19 mouse cellular contexts compared by ENCODE assay signal in the genomic region with DNA sequence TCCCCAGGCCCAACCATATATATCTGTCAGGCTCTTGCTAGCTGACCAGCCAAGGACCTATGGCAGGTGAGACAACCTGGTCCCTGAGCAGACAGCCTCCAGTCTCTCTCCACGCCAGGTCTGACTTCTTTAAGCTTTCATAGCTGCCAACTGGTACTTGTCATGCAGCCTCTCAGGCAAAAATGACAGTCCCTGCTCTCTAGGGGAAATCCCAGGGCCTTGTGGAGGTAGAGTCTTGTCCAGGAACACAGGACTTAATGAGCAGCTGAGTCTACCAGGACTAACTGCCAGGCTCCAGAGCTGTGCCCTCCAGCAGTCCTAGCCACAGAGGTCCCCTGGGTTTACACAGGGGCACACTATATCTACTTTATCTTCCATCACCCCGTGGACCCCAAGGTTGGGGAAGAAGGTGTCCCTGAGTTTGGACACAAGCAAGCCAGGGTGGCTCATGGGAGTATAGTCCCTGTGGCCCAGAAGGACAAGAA.
DNase-seq lines count a peak whose midpoint lies in the region; ATAC-seq and TF ChIP-seq lines count a peak whose summit lies in the region.
"Had no signal": no experiment of that assay in that cellular context is flagged by ENCODE, and none has a peak within 500 bp of the region (broad histone marks: within the 10 kb centered on the region; RNA-seq: fewer than 3 reads in every experiment).

No protein-coding gene starts in this region.

- H3K4me1 ChIP-seq in kidney, embryonic 15.5 days, result peaks cover 54% of the 10 kb centered on the region
- peaks cover 6% of the 10 kb centered on the region for H3K4me1 ChIP-seq in testis, adult 2 months (ENCODE audit: control insufficient read depth, insufficient read depth, low read length)
- peaks cover 46% of the 10 kb centered on the region for H3K4me1 ChIP-seq in embryonic facial prominence, embryonic 10.5 days
- no peaks in the 10 kb centered on the region for H3K4me1 ChIP-seq in intestine, embryonic 16.5 days (ENCODE audit: control insufficient read depth, insufficient read depth, low read length)

- no peak overlapping the region for H3K4me2 ChIP-seq in kidney, embryonic 15.5 days
- H3K4me2 ChIP-seq in intestine, embryonic 16.5 days (ENCODE audit: low read depth, low read length), result no peak overlapping the region
- H3K4me2 ChIP-seq: embryonic facial prominence, embryonic 12.5 days; heart, embryonic 11.5 days; hindbrain, embryonic 12.5 days had no signal

- WGBS in kidney, embryonic 15.5 days, result 75% methylated on average over 2 of the region's 2 CpGs
- 80% methylated on average over 2 of the region's 2 CpGs for WGBS in embryonic facial prominence, embryonic 10.5 days
- WGBS in intestine, embryonic 16.5 days, result 83% methylated on average over 2 of the region's 2 CpGs

- no peaks in the 10 kb centered on the region for H3K9me3 ChIP-seq in kidney, embryonic 15.5 days (replicated peaks)
- H3K9me3 ChIP-seq in embryonic facial prominence, embryonic 10.5 days, result no peaks in the 10 kb centered on the region
- H3K9me3 ChIP-seq in intestine, embryonic 16.5 days (ENCODE audit: control insufficient read depth, low read length), result no peaks in the 10 kb centered on the region
- H3K9me3 ChIP-seq: embryonic facial prominence, embryonic 12.5 days; hindbrain, embryonic 12.5 days had no signal

- no peaks in the 10 kb centered on the region for H3K36me3 ChIP-seq in kidney, embryonic 15.5 days
- H3K36me3 ChIP-seq in testis, adult 2 months (ENCODE audit: control insufficient read depth, insufficient read depth, low read length), result no peaks in the 10 kb centered on the region
- peaks cover 9% of the 10 kb centered on the region for H3K36me3 ChIP-seq in embryonic facial prominence, embryonic 10.5 days (replicated peaks)
- H3K36me3 ChIP-seq in splenic B cell, adult 2 months (ENCODE audit: control insufficient read depth, insufficient read depth, low read length, poor library complexity, severe bottlenecking), result no peaks in the 10 kb centered on the region
- H3K36me3 ChIP-seq in intestine, embryonic 16.5 days (ENCODE audit: control insufficient read depth, insufficient read depth, low read length), result no peaks in the 10 kb centered on the region
- H3K36me3 ChIP-seq: embryonic facial prominence, embryonic 12.5 days; hindbrain, embryonic 12.5 days had no signal

- TF ChIP-seq CTCF in testis, adult 2 months (IDR thresholded peaks at IDR 0.05; ENCODE audit: control insufficient read depth, insufficient read depth, insufficient replicate concordance, low read depth, low read length), result no peak

- ATAC-seq in kidney, embryonic 15.5 days (replicated peaks; ENCODE audit: low FRiP score), result no peak
- no peak for ATAC-seq in intestine, embryonic 16.5 days
- ATAC-seq: liver, postnatal 0 days had no signal

- no peak for TF ChIP-seq POLR2A in testis, adult 2 months (IDR thresholded peaks at IDR 0.05; ENCODE audit: control insufficient read depth, low read depth, low read length)

- H3K4me3 ChIP-seq in kidney, embryonic 15.5 days (replicated peaks), result no peak overlapping the region
- H3K4me3 ChIP-seq in testis, adult 2 months (ENCODE audit: control insufficient read depth, low read depth, low read length), result peak overlapping the region; percentile 82
- H3K4me3 ChIP-seq in embryonic facial prominence, embryonic 10.5 days, result no peak overlapping the region
- no peak overlapping the region for H3K4me3 ChIP-seq in intestine, embryonic 16.5 days (ENCODE audit: low read length)
- H3K4me3 ChIP-seq: embryonic facial prominence, embryonic 12.5 days; hindbrain, embryonic 12.5 days had no signal

- H3K27ac ChIP-seq in kidney, embryonic 15.5 days, result peak overlapping the region; percentile 32; the same call in 1 of the 2 replicates
- H3K27ac ChIP-seq in testis, adult 2 months (ENCODE audit: control insufficient read depth, insufficient read depth, low read depth, low read length), result no peak overlapping the region
- peak overlapping the region; percentile 55; the same call in 1 of the 2 replicates for H3K27ac ChIP-seq in embryonic facial prominence, embryonic 10.5 days (replicated peaks)
- H3K27ac ChIP-seq in intestine, embryonic 16.5 days (ENCODE audit: low read length), result no peak overlapping the region
- H3K27ac ChIP-seq: embryonic facial prominence, embryonic 12.5 days had no signal

- H3K27me3 ChIP-seq in kidney, embryonic 15.5 days, result no peaks in the 10 kb centered on the region
- H3K27me3 ChIP-seq in testis, adult 2 months (ENCODE audit: control insufficient read depth, insufficient read depth, low read length), result no peaks in the 10 kb centered on the region
- H3K27me3 ChIP-seq in embryonic facial prominence, embryonic 10.5 days (replicated peaks; ENCODE audit: low read depth, poor library complexity, severe bottlenecking), result no peaks in the 10 kb centered on the region
- H3K27me3 ChIP-seq in splenic B cell, adult 2 months (ENCODE audit: control insufficient read depth, insufficient read depth, low read length, poor library complexity, severe bottlenecking), result no peaks in the 10 kb centered on the region
- H3K27me3 ChIP-seq in intestine, embryonic 16.5 days (replicated peaks; ENCODE audit: control insufficient read depth, insufficient read depth, low read length), result no peaks in the 10 kb centered on the region
- H3K27me3 ChIP-seq: embryonic facial prominence, embryonic 12.5 days; hindbrain, embryonic 12.5 days had no signal

- no peak for DNase-seq in kidney, postnatal 25 days
- no peak for DNase-seq in testis, postnatal 14 days (ENCODE audit: low spot score)
- no peak for DNase-seq in embryonic facial prominence, embryonic 10.5 days (ENCODE audit: low spot score)
- peak; percentile 30 for DNase-seq in splenic B cell, adult 2 months (ENCODE audit: low read depth, low spot score)
- DNase-seq in thymus, postnatal 14 days, result no peak
- DNase-seq: adrenal gland, postnatal 36 days; cerebellum, adult 18-20 months; heart, postnatal 10 days; kidney, adult 11 months; kidney, postnatal 10 days; liver, postnatal 0 days; lung, postnatal 10 days; thymus, adult 18-20 months had no signal

- no peak overlapping the region for H3K9ac ChIP-seq in kidney, embryonic 15.5 days
- no peak overlapping the region for H3K9ac ChIP-seq in intestine, embryonic 16.5 days (ENCODE audit: low read depth, low read length)
- H3K9ac ChIP-seq: embryonic facial prominence, embryonic 12.5 days; liver, postnatal 0 days had no signal

Comparison
In these comparisons a context has a peak if more than half of its experiments do, and no peak if none do; other contexts are left out.
1. H3K27ac ChIP-seq: peak in kidney, embryonic 15.5 days (single experiment) and embryonic facial prominence, embryonic 10.5 days (single experiment); none in testis, adult 2 months (single experiment) and intestine, embryonic 16.5 days (single experiment).